Mouse (Mus musculus): ENCODE results near the gene Ctnnbl1. TPM values are rescaled to one million over a fixed set of nuclear protein-coding genes. Genes with fewer than 3 reads are reported as not detected.

Gene Ctnnbl1
- 53.0 and 58.8 TPM in 2 replicates for polyA plus RNA-seq (2015; fragmentation: Nextera tagmentation; extraction: Ambion mirVana)

GRCm38 (mm10) chr2:157736854-157737850 lies at the start of gene Ctnnbl1:
Ctnnbl1 (plus strand) TSS chr2:157737401.
- ATAC-seq, result peak; percentile 97
- Histone ChIP-seq H3K36me3 (ENCODE audit: control insufficient read depth, insufficient read depth, low read length) (no peaks in the 10 kb centered on the region), H3K4me1 (ENCODE audit: control insufficient read depth, insufficient read depth, low read depth, low read length) (peaks cover 7% of the 10 kb centered on the region), H3K4me2 (ENCODE audit: low read length) (peak within 1 kb of the TSS; percentile 88), H3K4me3 (ENCODE audit: low read length) (peak within 1 kb of the TSS; percentile 91), H3K27ac (ENCODE audit: low read depth, low read length) (no peak within 1 kb of the TSS), H3K9ac (ENCODE audit: low read depth, low read length) (peak within 1 kb of the TSS; percentile 88), H3K27me3 (replicated peaks; ENCODE audit: control insufficient read depth, insufficient read depth, low read length) (no peaks in the 10 kb centered on the region), H3K9me3 (ENCODE audit: control insufficient read depth, low read length) (no peaks in the 10 kb centered on the region)
- 13% methylated on average over 39 of the region's 44 CpGs for WGBS

GRCm38 (mm10) chr2:157687506-157687905 lies 49.7 kb upstream of the Ctnnbl1 start:
- H3K4me1 ChIP-seq (ENCODE audit: control insufficient read depth, insufficient read depth, low read depth, low read length), result peaks cover 3% of the 10 kb centered on the region; the same call in 1 of the 2 replicates
- H3K4me3 ChIP-seq (ENCODE audit: low read length), result no peak overlapping the region
- no peak overlapping the region for H3K27ac ChIP-seq (ENCODE audit: low read depth, low read length)
- WGBS, result 57% methylated on average over 3 of the region's 3 CpGs
- no peak for ATAC-seq
- no peak overlapping the region for H3K9ac ChIP-seq (ENCODE audit: low read depth, low read length)
- no peaks in the 10 kb centered on the region for H3K27me3 ChIP-seq (replicated peaks; ENCODE audit: control insufficient read depth, insufficient read depth, low read length)
- H3K9me3 ChIP-seq (ENCODE audit: control insufficient read depth, low read length), result no peaks in the 10 kb centered on the region
- no peaks in the 10 kb centered on the region for H3K36me3 ChIP-seq (ENCODE audit: control insufficient read depth, insufficient read depth, low read length)
- no peak overlapping the region for H3K4me2 ChIP-seq (ENCODE audit: low read length)

- ATAC-seq, result no peak
- no peak overlapping the region for H3K4me2 ChIP-seq (ENCODE audit: low read length)
- 47% methylated on average over 13 of the region's 13 CpGs for WGBS
- H3K27me3 ChIP-seq (replicated peaks; ENCODE audit: control insufficient read depth, insufficient read depth, low read length), result no peaks in the 10 kb centered on the region
- H3K36me3 ChIP-seq (ENCODE audit: control insufficient read depth, insufficient read depth, low read length), result no peaks in the 10 kb centered on the region
- peak overlapping the region; percentile 1; the same call in 1 of the 2 replicates for H3K27ac ChIP-seq (ENCODE audit: low read depth, low read length)
- no peak overlapping the region for H3K9ac ChIP-seq (ENCODE audit: low read depth, low read length)
- no peak overlapping the region for H3K4me3 ChIP-seq (ENCODE audit: low read length)
- H3K4me1 ChIP-seq (ENCODE audit: control insufficient read depth, insufficient read depth, low read depth, low read length), result peaks cover 8% of the 10 kb centered on the region
- H3K9me3 ChIP-seq (ENCODE audit: control insufficient read depth, low read length), result no peaks in the 10 kb centered on the region
Measured at GRCm38 (mm10) chr2:157691266-157692105, 45.7 kb upstream of the Ctnnbl1 start.

GRCm38 (mm10) chr2:157692365-157692932 lies 44.8 kb upstream of the Ctnnbl1 start:
- Histone ChIP-seq H3K4me3 (ENCODE audit: low read length) (no peak overlapping the region), H3K36me3 (ENCODE audit: control insufficient read depth, insufficient read depth, low read length) (no peaks in the 10 kb centered on the region), H3K27me3 (replicated peaks; ENCODE audit: control insufficient read depth, insufficient read depth, low read length) (no peaks in the 10 kb centered on the region), H3K27ac (ENCODE audit: low read depth, low read length) (no peak overlapping the region), H3K4me2 (ENCODE audit: low read length) (no peak overlapping the region), H3K9me3 (ENCODE audit: control insufficient read depth, low read length) (no peaks in the 10 kb centered on the region), H3K9ac (ENCODE audit: low read depth, low read length) (no peak overlapping the region), H3K4me1 (ENCODE audit: control insufficient read depth, insufficient read depth, low read depth, low read length) (peaks cover 9% of the 10 kb centered on the region)
- 0 out of 2 replicates have a peak, but pooled peaks have one; percentile 38 for ATAC-seq
- 23% methylated on average over 17 of the region's 17 CpGs for WGBS

GRCm38 (mm10) chr2:157693576-157693975 lies 43.6 kb upstream of the Ctnnbl1 start:
- Histone ChIP-seq H3K36me3 (ENCODE audit: control insufficient read depth, insufficient read depth, low read length) (no peaks in the 10 kb centered on the region), H3K9ac (ENCODE audit: low read depth, low read length) (no peak overlapping the region), H3K4me1 (ENCODE audit: control insufficient read depth, insufficient read depth, low read depth, low read length) (peaks cover 9% of the 10 kb centered on the region), H3K4me3 (ENCODE audit: low read length) (no peak overlapping the region), H3K9me3 (ENCODE audit: control insufficient read depth, low read length) (no peaks in the 10 kb centered on the region), H3K27me3 (replicated peaks; ENCODE audit: control insufficient read depth, insufficient read depth, low read length) (no peaks in the 10 kb centered on the region), H3K4me2 (ENCODE audit: low read length) (no peak overlapping the region), H3K27ac (ENCODE audit: low read depth, low read length) (no peak overlapping the region)
- no peak for ATAC-seq
- 89% methylated on average over 3 of the region's 3 CpGs for whole genome bisulfite sequencing

- H3K4me1 ChIP-seq (ENCODE audit: control insufficient read depth, insufficient read depth, low read depth, low read length), result peaks cover 9% of the 10 kb centered on the region
- no peak overlapping the region for H3K4me2 ChIP-seq (ENCODE audit: low read length)
- H3K27ac ChIP-seq (ENCODE audit: low read depth, low read length), result no peak overlapping the region
- no peaks in the 10 kb centered on the region for H3K36me3 ChIP-seq (ENCODE audit: control insufficient read depth, insufficient read depth, low read length)
- H3K9ac ChIP-seq (ENCODE audit: low read depth, low read length), result no peak overlapping the region
- H3K9me3 ChIP-seq (ENCODE audit: control insufficient read depth, low read length), result no peaks in the 10 kb centered on the region
- H3K27me3 ChIP-seq (replicated peaks; ENCODE audit: control insufficient read depth, insufficient read depth, low read length), result no peaks in the 10 kb centered on the region
- WGBS, result 9% methylated on average over 7 of the region's 7 CpGs
- ATAC-seq, result peak; percentile 80
- H3K4me3 ChIP-seq (ENCODE audit: low read length), result no peak overlapping the region
Measured at GRCm38 (mm10) chr2:157696297-157696731, 40.9 kb upstream of the Ctnnbl1 start.

GRCm38 (mm10) chr2:157703155-157703554 lies 34.0 kb upstream of the Ctnnbl1 start:
- Histone ChIP-seq H3K36me3 (ENCODE audit: control insufficient read depth, insufficient read depth, low read length) (no peaks in the 10 kb centered on the region), H3K4me1 (ENCODE audit: control insufficient read depth, insufficient read depth, low read depth, low read length) (peaks cover 20% of the 10 kb centered on the region)

GRCm38 (mm10) chr2:157704991-157705776 lies 32.0 kb upstream of the Ctnnbl1 start:
- no peak overlapping the region; the same call in 1 of the 2 replicates for H3K4me2 ChIP-seq (ENCODE audit: low read length)
- H3K4me3 ChIP-seq (ENCODE audit: low read length), result no peak overlapping the region
- H3K9me3 ChIP-seq (ENCODE audit: control insufficient read depth, low read length), result no peaks in the 10 kb centered on the region
- H3K36me3 ChIP-seq (ENCODE audit: control insufficient read depth, insufficient read depth, low read length), result no peaks in the 10 kb centered on the region
- H3K9ac ChIP-seq (ENCODE audit: low read depth, low read length), result no peak overlapping the region
- peaks cover 20% of the 10 kb centered on the region for H3K4me1 ChIP-seq (ENCODE audit: control insufficient read depth, insufficient read depth, low read depth, low read length)
- no peaks in the 10 kb centered on the region for H3K27me3 ChIP-seq (replicated peaks; ENCODE audit: control insufficient read depth, insufficient read depth, low read length)
- 15% methylated on average over 28 of the region's 28 CpGs for WGBS
- ATAC-seq, result peak; percentile 58
- H3K27ac ChIP-seq (ENCODE audit: low read depth, low read length), result peak overlapping the region; percentile 35; the same call in 1 of the 2 replicates

More at GRCm38 (mm10) chr2:157703155-157703554, 34.0 kb upstream of the Ctnnbl1 start:
- no peaks in the 10 kb centered on the region for H3K9me3 ChIP-seq (ENCODE audit: control insufficient read depth, low read length)
- WGBS, result 11% methylated on average over 8 of the region's 8 CpGs
- H3K27me3 ChIP-seq (replicated peaks; ENCODE audit: control insufficient read depth, insufficient read depth, low read length), result no peaks in the 10 kb centered on the region
- H3K27ac ChIP-seq (ENCODE audit: low read depth, low read length), result peak overlapping the region; percentile 9; the same call in 1 of the 2 replicates
- no peak overlapping the region for H3K9ac ChIP-seq (ENCODE audit: low read depth, low read length)
- H3K4me3 ChIP-seq (ENCODE audit: low read length), result no peak overlapping the region
- ATAC-seq, result no peak
- H3K4me2 ChIP-seq (ENCODE audit: low read length), result no peak overlapping the region

Measured in hindbrain, embryonic 16.5 days (tissue).